Mouse (Mus musculus): ENCODE data around the gene Serpine2. TPM values are rescaled to one million over a fixed set of nuclear protein-coding genes. Genes with fewer than 3 reads are reported as not detected.

Gene Serpine2
- polyA plus RNA-seq, 1 experiment, result not detected

DNA sequence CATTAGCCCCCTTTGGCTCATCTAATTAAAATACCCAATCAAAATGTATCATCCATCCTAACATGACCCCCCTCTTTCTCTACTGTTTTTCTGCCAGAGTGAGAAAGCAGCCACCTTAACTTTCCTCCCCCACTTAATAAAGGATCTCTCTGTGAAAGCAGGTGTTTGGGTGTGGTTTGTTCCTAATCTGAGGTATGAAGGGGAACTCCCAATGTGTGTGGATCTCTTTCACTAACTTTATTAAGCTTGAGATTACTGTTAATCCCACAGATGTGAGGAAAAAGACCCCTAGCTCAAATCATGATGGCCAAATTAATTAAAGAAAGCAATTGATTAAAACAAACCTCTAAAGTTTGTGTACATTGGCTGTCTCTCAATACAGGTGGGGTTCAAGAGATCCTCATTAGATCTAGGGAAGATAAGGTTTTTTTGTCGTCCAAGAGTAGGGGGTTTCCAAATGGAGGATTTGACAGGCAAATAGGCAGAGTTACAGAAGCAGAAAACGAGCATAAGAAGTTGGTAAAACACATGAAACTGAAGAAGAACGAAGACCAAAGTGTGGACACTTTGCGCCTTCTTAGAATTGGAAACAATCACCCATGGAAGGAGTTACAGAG lies 86.7 kb downstream of the Serpine2 start:
- no peak for TF ChIP-seq GATA1 (IDR thresholded peaks at IDR 0.05; ENCODE audit: low read length)

DNA sequence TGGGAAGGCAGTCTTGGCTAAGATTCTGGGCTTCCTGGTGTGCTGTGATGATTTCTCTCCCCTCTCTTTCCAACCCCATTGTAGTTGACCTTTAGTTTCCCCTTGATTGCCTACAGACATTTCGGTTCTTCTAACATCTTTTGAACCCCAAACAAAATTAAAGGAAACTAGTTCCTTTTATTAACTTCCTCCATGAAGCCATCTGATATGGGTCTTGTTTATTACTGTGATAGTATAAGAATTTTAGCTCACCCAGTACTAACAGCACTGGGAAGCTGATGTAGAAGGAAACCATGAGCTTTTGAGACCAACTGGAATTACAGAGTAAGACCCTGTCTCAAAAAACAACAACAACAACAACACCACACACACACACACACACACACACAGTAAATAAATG lies 92.7 kb downstream of the Serpine2 start:
- TF ChIP-seq GATA1 (IDR thresholded peaks at IDR 0.05; ENCODE audit: low read length), result no peak

DNA sequence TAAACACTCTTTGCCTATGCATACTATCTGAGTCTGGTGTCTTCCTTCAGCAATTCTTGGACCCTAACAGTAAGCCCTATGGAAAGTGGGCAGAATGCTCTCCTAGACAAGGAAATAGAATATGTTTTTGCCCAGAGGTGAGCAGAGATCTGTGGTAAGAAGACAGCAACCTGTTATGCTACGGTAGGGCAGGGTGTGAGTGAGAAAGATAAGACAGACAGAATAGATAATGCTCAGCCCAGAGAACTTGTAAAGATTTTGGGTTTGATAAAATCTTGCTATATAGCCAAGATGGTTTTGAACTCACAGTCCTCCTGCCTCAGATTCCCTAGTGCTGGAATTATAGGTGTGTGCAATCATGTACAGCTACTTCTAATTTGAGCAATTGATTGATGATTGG lies 96.5 kb downstream of the Serpine2 start:
- TF ChIP-seq GATA1 (IDR thresholded peaks at IDR 0.05; ENCODE audit: low read length), result no peak

DNA sequence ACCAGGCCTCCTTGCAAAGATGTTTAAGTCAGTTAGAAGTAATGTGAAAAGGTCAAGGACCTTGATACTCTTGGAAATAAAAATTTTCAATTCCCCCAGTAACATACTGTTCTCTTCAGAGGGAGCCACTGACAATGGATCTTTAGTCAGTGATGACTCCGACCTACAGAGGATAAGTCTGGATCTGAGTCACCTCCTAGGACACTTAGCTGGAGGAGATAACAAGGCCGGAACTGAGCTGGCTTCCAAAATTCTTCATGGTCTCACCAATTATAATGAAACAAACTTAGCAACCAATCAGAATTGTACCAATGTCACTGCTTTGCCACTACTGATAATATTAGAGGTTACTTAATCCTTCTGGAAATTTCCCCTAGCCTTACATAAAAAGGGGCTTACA lies 96.9 kb downstream of the Serpine2 start:
- no peak for TF ChIP-seq GATA1 (IDR thresholded peaks at IDR 0.05; ENCODE audit: low read length)

DNA sequence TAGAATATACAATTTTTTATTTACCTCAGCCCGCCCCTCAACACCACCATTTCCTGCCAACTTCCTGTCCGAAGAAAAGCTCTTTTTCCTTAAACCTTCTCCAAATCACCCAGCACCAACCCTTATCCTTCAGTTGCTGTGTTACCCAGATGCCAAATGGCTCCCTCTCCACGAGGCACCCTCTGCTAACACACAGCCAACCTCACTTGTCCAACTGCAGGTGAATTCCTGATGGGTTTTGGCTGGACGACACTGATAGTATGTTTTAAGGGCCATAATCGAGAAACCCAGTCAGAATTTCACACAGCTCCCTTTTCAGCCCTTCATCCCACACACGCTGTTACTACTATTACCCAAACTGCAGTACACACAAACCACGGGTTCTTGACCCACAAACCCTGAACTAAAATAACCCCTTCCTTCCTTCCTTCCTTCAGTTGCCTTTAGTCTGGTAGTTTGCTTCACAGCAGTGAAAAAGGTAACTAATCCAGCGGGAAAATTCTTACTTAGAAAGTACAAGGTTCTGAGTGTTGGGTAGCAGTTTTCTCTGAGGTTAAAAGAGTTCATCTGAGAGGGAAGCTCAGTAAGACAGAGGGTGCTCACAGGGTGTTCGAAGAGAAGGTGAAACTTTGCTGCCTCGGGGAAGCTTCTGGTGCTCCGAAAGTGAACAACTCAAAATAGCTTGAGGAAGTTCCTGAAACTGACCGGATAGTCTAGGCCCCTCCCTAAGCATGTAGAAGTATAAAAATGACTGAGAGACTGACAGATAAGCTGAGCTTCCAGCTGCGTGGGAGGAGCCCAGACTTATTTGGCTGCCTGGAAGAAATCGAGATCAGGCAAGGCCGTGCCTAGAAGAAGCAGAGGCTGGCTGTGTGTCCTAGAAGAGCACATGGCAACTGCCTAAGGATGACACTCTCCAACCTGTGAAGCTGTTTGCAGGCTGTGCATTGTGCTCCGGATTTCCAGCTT lies 98.4 kb downstream of the Serpine2 start:
- no peak for TF ChIP-seq GATA1 (IDR thresholded peaks at IDR 0.05; ENCODE audit: low read length)

DNA sequence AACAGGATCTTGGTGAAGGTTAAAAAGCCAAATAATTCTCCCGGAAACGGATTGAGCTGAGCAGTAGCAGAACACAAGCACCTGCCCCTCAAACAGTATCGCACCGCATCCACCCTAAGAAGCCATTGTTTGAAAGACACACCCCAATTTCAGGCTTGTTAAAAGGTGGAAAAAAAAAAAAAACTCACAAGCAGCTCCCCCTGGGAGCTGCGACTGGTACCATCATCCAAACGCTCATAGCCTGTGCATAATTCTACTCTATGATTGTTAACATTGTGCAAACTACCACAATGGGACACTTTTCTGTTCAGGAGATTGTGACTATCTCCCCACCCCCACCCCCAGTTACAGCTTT lies 99.1 kb downstream of the Serpine2 start:
- no peak for TF ChIP-seq GATA1 (IDR thresholded peaks at IDR 0.05; ENCODE audit: low read length)

DNA sequence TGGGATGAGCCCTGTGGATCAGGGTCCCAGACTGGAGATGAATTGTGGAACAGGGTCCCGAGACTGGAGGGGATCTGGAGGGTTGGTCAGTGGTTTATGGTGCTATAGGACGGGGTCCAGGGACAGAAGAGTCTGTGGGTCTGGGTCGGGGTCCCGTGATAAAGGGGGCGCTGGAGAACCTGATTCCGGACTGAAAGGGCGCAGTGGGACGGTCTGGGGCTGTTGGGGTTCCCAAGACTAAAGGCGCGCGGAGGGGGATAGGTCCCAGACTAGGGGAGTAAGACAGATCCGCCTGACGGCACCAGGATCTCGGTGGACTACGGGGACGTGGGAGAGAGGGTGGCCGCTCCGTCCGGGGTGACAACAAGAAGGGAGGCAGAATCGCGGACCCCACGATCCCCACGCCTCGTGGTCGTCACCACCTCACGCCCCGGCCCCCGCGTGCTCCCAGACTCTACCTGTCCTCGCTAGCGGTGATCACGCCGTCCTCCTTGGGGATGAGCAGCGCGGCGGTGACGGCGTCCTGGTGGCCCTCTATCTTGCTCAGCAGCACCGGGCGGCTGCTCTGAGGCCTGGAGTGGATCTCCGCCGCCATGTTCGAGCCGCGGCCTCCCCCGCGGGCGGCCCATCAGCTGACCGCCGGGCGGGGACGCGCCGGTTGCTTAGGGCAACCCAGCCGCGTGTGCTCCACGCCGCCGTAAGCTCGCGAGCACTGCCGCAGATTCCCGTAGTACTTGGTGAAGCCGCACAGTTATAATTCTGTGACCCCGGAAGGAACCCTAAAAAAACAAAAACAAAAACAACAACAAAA lies 99.7 kb downstream of the Serpine2 start:
- TF ChIP-seq GATA1 (IDR thresholded peaks at IDR 0.05; ENCODE audit: low read length), result no peak

DNA sequence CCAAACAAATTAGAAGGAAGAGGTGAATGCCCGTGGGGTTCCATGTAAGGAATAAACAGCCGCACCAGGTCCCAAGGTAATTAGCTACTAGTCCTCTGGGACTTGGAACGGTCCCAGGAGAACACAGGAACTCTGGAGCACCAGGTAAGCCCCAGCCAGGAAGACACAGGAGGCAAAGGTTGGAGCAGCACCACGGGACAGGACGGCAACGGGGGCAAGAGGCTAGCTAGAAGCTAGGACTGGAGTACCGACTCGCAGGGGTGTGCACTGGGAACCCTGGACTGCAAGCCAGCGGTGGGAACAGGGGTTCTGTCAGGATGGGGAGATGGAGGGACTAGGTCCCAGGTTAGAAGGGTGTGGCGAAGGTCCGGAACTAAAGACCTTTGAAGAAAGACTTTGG lies 100.3 kb downstream of the Serpine2 start:
- no peak for TF ChIP-seq GATA1 (IDR thresholded peaks at IDR 0.05; ENCODE audit: low read length)

DNA sequence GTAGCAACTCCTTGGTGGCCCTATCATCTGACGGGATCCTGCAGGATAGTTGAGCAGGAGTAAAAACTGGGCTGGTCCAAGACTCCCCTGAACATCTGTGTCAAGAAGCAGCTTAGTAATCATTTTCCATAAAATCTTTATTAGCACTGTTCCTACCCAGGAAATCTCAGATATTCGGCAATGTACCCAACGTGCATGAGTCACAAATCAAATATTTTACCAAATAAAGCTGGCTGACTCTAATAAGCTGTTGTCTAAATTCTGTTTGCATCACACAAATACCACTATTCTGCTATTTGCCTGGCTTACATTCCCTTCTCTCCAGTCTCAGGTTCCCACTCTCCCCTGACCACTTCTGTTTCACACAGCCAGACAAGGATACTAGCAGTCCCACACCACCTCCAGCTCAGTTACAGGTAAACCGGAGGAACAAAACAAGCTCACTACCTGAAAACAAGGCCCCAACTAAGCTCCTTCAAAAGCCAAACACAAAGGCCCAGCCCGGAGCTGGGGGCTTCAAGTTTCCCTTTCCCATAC lies 101.5 kb downstream of the Serpine2 start:
- no peak for TF ChIP-seq GATA1 (IDR thresholded peaks at IDR 0.05; ENCODE audit: low read length)

DNA sequence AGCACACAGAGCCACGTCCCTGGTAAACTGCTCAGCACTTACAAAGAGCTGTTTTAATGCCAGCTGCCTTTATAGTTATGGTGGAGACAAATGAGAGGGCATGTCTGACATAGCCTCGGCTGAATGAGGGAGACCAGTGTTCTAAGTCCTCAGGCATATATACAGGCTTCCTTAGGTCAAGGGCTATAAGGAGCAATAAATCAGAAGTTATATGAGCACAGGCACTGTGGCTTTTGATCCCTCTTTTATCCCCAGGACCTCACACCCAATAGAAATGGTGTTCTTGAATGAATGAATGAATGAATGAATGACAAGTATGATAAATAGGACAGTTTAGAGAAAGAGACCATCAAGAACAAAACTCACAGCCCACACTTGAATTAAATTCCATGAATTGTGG lies 102.0 kb downstream of the Serpine2 start:
- no peak for TF ChIP-seq GATA1 (IDR thresholded peaks at IDR 0.05; ENCODE audit: low read length)

DNA sequence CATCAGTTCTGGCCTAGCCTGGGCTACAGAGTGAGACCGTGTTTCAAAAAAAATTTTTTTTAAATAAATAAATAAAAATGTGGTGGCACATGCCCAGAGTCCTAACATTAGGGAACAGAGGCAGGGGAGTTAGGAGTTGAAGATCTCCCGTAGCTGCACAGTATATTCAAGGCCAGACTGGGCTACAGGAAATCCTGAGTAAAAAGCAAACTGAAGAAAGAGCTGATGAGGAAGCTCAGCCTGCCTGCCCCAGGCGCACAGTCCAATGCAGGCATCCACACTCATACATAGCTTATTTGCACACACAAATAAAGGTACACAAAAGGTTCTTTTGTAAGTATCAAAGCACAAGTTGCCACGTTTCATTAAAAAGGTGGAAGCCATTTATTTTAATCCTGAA lies 103.4 kb downstream of the Serpine2 start:
- no peak for TF ChIP-seq GATA1 (IDR thresholded peaks at IDR 0.05; ENCODE audit: low read length)

DNA sequence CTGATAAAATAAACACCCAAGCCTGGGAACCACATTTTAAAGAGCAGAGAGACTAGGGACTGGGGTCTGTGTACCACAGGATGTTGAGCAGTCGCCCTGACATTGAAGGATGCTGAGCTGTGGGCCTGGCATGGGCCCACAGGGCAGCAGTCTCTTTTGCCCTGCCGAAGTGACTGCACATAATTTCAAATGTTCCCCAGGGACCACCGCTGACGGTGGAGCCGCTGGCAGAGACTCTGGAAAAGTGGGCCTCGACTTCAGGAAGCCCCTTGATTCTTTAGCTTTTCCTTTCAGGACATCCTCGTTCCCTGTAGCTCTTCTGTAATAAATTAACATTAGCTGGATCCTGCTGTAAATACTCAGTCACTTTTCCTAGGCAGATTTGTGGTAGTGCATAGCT lies 103.8 kb downstream of the Serpine2 start:
- TF ChIP-seq GATA1 (IDR thresholded peaks at IDR 0.05; ENCODE audit: low read length), result no peak

DNA sequence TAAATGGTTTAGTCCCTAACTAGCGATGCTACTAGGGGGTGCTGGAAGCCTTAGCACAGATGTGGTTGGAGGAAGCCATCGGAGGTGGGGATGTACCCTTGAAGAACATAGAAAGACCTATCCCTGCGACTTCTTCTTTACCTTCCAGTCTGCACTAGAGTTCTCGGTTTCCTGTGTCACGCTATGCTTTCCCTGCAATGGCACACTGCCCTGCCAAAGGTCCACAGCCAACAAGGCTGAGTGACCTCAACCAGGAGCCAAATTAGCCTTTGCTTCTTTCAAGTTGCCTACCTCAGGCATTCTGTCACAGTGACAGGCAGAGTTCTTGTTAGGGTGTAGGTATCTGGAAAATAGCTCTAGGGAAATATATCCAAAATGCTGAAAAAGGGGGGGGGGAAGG lies 104.6 kb downstream of the Serpine2 start:
- no peak for TF ChIP-seq GATA1 (IDR thresholded peaks at IDR 0.05; ENCODE audit: low read length)

DNA sequence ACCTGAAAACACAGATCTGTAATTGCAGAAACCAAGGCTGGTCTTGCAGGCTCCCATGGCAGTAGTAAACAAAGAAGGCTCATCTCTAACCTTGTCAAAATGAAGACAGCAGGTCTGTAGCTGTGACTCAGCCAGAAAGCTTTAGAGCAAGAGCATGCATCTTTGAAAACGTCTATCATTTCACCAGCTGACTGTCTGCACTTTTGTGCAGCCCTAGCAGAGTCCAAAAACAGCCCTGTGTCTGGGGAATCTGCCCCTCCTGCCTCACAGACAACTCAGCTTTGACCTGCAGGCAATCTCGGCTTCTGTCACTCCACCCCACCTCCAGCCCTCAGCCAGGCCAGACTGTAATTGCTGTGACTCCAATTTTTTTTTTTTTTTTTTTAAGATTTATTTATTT lies 105.6 kb downstream of the Serpine2 start:
- no peak for TF ChIP-seq GATA1 (IDR thresholded peaks at IDR 0.05; ENCODE audit: low read length)

DNA sequence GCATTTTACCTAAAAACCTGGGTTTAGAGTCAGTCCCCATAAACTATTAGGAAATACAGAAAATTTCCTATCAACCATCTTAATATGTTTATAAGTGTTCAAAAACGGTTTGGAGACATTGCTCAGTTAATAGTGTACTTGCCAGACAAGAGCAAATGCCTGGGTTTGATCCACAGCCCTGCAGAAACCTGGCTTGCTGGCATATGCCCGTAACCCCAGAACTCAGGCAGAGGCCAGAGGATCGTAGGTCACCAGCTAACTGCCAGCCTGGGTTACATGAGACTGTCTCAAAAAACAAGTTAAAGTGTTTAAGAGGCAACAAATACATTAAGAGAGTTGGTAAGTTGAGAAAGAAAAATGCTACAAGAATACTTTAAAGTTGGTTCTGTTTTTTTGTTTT lies 106.0 kb downstream of the Serpine2 start:
- TF ChIP-seq GATA1 (IDR thresholded peaks at IDR 0.05; ENCODE audit: low read length), result no peak

DNA sequence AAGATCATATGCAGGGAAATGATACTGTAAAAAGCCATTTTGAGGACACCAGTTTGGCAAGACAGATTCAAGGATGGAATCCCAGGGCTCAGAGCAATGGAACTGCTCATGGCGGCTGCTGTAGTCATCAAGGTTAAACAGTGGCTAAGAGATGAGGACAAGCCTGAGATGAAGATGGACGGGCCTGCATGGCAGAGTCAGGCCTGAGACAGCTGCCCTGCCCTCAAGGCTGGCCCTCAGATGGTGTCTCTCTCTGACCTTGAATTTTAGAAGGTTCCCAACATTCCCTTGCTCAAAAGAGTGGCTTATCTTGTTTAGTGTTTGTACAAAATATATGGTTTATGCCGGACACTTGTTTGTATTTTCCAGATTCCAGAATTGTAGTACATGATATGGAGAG lies 107.5 kb downstream of the Serpine2 start:
- no peak for TF ChIP-seq GATA1 (IDR thresholded peaks at IDR 0.05; ENCODE audit: low read length)

All from G1E-ER4 (cell line).